Mouse (Mus musculus) adrenal gland, postnatal 4 days (tissue): ENCODE data around the gene Gm47996. TPM values are rescaled to one million over a fixed set of nuclear protein-coding genes. Genes with fewer than 3 reads are reported as not detected.
"Not testable (repeated sequence)": the region's sequence is repeated elsewhere in the genome, so short reads cannot be mapped to it uniquely, and the experiment has no call there.

Experiments
- DNase-seq, 2 experiments: peaks; one replicate each; pipeline ENCODE4 v3.0.0; 2021 to 2022; ENCODE audit warnings: low spot score in 2 of 2, mixed read lengths in 2 of 2
- total RNA-seq, 2 experiments: library from RNA; stranded (reverse); gene quantifications; 2 replicates each; pipeline ENCODE4 v1.2.3; 2021

Gm47996 gene
- total RNA-seq, 2 experiments from 2014 or later = not detected

- DNase-seq = not testable (repeated sequence)
Measured at GRCm38 (mm10) chr1:151203818-151204217, 6.1 kb upstream of the Gm47996 start, which contains the start of gene 3110040M04Rik. 3110040M04Rik (plus strand) TSS chr1:151204121.

DNA sequence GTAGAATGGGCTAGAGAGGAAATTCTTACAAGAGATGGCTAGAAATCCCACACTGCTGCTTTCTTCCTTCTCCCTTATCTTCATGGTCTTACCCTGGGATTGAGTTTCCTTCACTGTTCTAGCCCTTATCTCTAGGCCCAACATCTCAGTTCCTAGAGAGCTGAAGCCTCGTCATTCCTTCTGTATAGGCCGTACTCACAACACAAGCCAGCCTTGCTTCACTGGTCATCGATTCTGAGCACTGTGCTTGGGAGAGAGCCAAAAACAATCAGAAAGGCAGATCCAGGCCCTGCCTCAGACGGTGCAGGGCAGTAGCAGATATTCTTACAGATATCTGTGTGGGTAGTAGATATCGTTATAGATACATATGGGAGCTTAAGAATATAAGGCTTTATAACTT is 1.4 kb upstream of the Gm47996 start:
- not testable (repeated sequence) for DNase-seq

- DNase-seq = not testable (repeated sequence)
Measured at GRCm38 (mm10) chr1:151208944-151209343, 987 bp upstream of the Gm47996 start.

DNA sequence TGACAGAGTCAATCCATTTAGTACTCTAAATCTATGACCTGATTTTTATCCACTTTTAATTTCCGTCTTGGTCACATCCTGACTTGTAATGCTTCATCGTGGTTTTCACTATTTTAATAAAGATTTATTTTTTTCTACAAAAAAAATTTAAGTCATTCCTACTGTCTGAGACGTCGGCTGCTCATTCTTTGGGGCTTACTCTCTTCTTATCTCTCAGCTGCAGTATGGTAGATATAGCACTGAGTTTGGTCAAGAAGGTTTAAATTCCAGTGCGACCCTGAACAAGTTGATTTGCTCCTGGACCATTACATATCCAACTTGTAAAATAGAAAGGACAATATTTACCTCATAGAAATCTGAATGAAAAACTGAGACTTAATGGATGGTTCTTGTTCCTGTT is 1.7 kb downstream of the Gm47996 start:
- not testable (repeated sequence) for DNase-seq

GRCm38 (mm10) chr1:151214862-151215261 is 4.9 kb downstream of the Gm47996 start:
- no peak for DNase-seq

DNA sequence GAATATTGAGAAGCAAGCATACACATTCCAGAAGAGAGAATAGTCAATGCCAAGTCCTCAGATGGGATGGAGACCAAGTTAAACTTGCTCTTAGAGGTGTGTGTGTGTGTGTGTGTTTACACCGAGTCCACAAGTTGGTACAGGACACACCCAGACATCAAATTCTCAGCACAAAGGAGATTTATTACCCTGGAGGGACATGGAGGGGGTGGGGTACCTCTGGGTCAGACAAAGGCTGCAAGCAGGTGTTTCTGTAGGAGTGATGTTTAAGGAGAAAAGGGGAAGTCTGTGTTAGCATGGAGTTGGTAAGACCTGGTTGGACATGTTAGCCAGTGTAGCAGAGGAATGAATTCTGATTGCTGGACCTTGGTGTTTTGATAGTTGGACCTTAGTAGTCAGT is 6.1 kb downstream of the Gm47996 start:
- no peak for DNase-seq

DNA sequence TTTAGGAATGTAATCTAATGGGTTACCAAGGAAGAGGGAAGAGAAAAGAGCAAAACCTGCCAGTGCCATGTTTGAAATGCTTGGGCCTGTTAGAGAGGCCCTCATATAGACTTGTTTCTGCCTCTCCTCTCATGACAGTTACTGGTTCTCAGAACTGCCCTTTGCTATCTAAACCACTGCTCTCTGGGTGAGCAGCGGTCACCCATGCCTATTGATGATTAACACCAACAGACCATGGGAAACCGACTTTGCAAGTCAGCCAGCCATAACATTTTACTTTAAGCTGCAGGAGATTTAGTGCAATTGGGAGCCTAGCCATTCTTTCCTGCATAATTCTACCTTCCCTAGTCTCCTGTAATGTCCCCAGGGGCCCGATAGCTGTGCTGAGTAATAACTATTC is 6.5 kb downstream of the Gm47996 start:
- no peak for DNase-seq

DNA sequence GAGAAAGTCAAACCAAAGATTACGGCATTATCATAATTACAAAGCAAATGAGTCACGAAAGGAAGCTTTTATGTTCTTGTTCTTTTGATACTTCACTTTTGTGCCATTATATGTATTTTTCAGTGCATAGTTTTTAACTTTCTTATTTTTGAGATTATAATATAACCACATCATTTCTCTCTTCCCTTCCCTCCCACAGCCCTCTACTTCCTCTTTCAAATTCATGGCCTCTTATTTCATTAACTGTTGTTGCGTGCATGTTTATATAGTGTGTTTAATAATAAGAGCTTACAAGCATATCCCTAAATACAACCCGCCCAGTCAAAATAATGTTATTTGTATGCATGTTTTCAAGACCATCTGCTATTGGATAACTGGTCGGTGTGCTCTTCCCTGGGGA is 9.1 kb downstream of the Gm47996 start:
- DNase-seq = no peak

- DNase-seq = no peak
Measured at GRCm38 (mm10) chr1:151220098-151220497, 10.2 kb downstream of the Gm47996 start.

DNA sequence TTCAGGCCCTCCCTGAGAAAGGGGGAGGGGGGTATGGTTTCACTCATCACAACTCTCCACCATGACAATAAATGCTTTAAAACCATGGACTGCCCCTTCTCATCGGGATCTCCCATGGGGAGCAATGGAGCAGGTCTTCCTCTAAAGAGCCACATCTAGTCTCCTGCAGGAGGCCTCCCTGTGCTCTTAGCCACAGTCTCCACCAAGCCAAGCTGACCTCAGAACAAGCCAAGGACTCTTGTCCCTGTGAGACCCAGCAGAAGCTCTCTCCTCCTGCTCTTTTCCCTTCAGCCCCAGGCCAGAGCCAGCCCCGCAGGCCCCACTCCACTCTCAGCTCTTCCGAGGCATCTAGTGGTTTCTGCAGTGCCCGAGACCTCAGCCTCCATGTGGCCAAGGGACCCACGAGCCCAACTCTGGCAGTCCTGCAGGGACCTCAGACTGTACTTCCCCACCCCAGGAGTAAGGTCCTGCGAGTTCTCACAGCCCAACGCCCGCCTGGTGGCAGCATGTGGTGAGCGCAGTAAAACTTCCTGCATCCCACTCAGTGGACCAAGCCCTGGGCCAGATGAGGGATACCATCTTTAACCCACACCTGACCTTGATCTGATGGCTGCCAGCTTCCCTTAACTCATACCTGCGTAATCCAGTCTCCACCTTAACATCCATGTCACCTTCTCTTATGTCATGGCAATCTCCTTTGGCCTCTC is 12.8 kb downstream of the Gm47996 start:
- DNase-seq = no peak

- DNase-seq = no peak
Measured at GRCm38 (mm10) chr1:151223377-151223776, 13.4 kb downstream of the Gm47996 start.

- no peak for DNase-seq
Measured at GRCm38 (mm10) chr1:151224536-151224935, 14.6 kb downstream of the Gm47996 start.

GRCm38 (mm10) chr1:151227506-151227905 is 17.6 kb downstream of the Gm47996 start:
- no peak for DNase-seq

DNA sequence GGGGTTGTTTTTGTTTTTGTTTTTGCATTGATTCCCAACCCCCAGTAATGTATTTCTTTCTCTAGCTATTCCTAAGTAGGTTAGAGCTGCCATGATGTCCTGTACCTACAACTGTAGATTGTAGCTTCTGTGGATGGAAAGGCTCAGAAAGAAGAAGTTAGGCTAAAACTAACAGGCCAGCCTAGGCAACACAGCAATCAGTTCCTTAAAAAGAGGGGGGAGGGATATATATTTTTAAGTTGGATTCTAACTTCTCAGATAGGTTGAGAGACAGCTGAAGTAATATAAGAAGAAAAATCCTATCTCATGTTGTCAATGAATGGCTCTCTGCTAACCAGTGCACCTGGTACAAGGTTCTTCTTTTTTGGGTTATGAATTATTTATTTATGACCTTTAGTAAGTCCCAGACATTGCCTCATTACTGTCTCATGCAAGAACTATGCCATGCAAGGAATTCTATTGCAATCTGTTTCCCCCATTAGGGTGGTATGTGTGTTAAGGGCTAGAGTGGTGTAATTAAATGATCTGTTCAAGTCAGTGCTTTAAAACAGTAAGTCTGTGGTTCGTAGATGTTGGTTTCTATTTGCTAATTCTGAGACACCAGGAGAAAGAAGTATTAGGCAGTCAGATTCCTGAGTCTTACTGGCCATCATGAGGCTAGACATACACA is 18.5 kb downstream of the Gm47996 start:
- no peak for DNase-seq

- no peak for DNase-seq
Measured at GRCm38 (mm10) chr1:151232346-151232745, 22.4 kb downstream of the Gm47996 start.

- no peak for DNase-seq
Measured at GRCm38 (mm10) chr1:151233756-151234155, 23.8 kb downstream of the Gm47996 start.

DNA sequence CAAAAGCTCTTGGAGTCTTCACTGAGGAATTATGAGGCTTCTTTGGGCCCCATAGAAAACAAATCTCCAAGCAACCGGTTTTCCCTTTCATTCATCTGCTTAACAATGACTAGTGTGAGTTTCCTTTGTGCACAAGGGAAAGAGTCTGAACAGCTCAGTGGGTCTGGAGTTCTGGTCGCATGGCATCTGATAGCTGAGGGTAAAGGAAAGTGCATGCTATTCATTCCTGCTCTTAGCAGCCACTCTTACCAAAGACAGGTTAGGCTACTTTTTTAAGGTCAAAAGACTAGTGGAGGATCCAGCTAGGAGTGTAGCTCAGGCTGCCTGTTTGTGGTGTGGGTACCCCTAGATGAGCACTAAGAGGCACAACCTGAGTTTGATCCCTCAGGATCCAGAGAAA is 25.6 kb downstream of the Gm47996 start:
- no peak for DNase-seq

DNA sequence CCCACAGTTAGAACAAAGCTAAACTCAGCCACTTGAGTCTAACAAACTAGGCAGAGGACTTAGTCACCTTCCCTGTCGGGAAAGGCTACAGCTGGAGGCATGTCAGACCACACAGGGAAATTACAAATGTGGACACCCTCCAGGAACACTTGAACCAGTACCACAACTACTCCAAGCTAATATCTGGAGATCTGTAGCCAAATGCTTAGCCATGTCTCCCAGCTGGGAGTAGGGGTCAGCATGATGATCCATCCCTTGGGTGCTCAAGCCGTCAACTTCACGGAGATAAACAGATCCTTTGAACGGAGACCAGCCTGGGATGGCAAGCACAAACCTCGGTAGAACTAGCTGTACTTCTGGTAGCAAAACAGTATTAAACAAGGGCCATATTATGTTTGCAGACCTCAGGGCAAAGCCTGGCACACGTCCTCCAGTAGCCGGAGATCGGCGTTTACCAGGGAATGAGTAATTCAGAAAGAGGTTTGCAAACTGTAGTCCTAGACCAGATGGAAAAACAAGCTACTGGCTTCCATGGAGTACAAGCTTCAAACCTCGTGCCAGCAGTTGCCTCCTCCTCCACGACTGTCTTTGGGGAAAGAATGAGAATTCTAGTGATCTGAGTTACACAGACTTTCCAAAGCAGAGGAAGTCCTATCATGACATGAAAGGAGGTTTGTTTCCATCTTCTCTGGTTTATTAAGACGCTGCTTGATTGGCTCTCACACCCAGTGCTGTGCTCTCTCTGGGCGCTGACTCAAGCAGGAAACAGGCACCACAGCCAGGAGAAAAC is 26.4 kb downstream of the Gm47996 start:
- no peak for DNase-seq

DNA sequence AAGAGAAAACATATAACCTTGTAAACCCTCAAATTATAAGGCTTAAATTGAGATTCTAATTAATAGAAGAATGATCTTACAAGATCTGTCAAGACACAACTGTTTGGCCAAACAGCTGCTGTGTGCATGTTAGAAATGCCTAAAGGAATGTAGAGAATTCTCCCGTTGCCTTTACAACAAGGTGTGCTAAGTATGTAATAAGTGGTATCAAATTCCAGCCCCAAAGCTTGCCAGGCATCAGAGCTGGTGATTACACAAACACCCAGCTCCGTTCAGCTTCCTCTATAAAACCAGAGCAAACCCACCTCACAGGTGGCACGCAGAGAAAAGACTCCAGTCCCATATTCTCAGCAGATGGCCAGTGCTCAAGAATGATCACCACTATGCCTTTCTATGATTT is 27.8 kb downstream of the Gm47996 start:
- DNase-seq = no peak

GRCm38 (mm10) chr1:151243332-151243731 is 33.4 kb downstream of the Gm47996 start:
- DNase-seq = no peak

DNA sequence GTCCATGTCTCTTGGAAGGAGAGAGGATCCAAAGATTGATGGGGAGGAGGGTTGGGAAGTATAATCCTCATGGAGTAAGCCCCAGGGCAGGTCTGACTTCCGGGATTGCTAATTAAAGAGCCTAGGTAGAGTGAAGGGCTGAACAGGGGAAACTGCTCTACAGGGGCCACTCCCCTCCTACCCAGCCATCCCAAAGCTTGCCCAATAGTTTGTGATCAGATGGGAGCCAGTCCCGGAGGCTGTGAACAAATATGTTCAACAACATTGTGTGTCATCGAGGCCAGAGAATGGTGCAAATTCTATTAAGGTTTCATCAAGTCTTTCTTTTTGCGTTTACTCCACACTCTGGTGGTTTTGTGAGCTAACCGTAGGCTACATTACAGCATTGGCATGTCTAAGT is 34.1 kb downstream of the Gm47996 start:
- no peak for DNase-seq

DNA sequence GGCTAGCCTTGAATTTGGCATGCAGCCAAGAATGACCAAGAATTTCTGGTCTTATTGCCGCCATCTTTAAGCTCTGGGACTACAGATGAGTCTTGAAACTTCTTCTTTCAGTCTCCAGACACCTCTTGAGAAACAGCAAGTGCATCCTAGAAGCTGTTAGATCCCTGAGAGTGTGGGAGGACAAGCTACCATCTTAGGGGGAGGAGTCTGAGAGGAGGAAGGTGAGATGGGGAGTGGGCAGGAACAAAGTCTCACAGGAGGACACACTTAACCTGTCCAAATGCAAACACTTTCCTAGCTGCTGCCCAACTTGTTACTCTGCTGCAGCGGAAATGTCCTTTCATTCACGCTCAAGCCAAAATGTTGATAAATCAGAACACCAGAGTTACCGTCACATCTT is 34.8 kb downstream of the Gm47996 start:
- no peak for DNase-seq
